Mouse (Mus musculus): Measurements from ENCODE around the gene Cox20.

DNA sequence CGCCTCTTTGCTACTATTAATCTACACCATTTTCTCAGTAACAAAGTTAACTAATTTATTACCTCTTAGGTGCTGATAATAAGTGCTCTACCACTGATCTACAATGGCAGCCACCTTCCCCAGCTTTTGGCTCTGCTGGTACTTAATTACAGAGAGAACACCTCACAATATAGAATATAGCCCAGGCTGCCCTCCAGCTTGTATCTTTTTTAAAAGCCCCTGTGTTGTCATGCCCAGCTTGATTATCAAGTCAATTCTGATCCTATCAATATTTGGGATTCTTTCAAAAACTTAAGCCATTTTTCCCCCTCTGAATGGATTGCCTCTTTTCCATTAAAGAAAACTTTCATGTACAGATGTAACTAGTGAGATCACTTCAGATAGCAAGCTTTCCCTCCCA, 8.0 kb downstream of the Cox20 start:
- no peak for TF ChIP-seq CTCF (IDR thresholded peaks at IDR 0.05; ENCODE audit: borderline replicate concordance, extremely low read depth, insufficient read depth, insufficient read length)
- no peak for TF ChIP-seq POLR2A (IDR thresholded peaks at IDR 0.05; ENCODE audit: borderline replicate concordance, extremely low read depth, insufficient read depth, insufficient read length, poor library complexity, severe bottlenecking)
